30 mouse cellular contexts compared by ENCODE assay signal in the genomic region with DNA sequence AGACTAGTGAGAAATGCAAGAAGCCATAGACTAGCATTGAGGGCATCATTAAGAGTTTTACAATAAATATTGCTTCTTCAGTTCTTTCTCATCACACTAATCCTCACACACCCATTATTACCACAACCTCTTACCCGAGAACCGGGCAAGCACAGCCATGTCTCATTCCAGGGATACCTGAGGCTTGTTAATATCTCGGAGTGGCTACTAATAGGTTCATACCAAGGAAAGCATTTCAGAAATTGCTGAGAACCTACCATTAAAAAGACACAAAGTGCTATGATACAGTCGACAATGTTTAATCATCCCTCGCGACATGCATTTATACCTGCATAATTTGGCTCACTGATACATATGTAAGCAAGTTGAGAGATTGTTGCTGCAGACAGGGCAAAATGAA. TPM values are rescaled to one million over a fixed set of nuclear protein-coding genes. Genes with fewer than 3 reads are reported as not detected.
"Had no signal": no experiment of that assay in that cellular context is flagged by ENCODE, and none has a peak within 500 bp of the region (broad histone marks: within the 10 kb centered on the region; RNA-seq: fewer than 3 reads in every experiment).

No protein-coding gene starts in this region.

- H3K4me2 ChIP-seq: embryonic facial prominence, embryonic 12.5 days; embryonic facial prominence, embryonic 13.5 days; embryonic facial prominence, embryonic 15.5 days; forebrain, embryonic 12.5 days; forebrain, embryonic 13.5 days; forebrain, embryonic 15.5 days had no signal

- H3K4me3 ChIP-seq: embryonic facial prominence, embryonic 10.5 days; embryonic facial prominence, embryonic 12.5 days; embryonic facial prominence, embryonic 13.5 days; embryonic facial prominence, embryonic 15.5 days; erythroblast, embryonic 14.5 days; forebrain, embryonic 10.5 days; forebrain, embryonic 12.5 days; forebrain, embryonic 13.5 days; forebrain, embryonic 15.5 days; gastrocnemius, adult 2 months; heart, adult 2 months had no signal

- H3K9me3 ChIP-seq: embryonic facial prominence, embryonic 10.5 days; embryonic facial prominence, embryonic 12.5 days; embryonic facial prominence, embryonic 13.5 days; embryonic facial prominence, embryonic 15.5 days; forebrain, embryonic 10.5 days; forebrain, embryonic 12.5 days; forebrain, embryonic 13.5 days; forebrain, embryonic 15.5 days had no signal

- H3K27ac ChIP-seq: embryonic facial prominence, embryonic 10.5 days; embryonic facial prominence, embryonic 12.5 days; embryonic facial prominence, embryonic 13.5 days; embryonic facial prominence, embryonic 15.5 days; forebrain, embryonic 10.5 days; forebrain, embryonic 12.5 days; forebrain, embryonic 13.5 days; forebrain, embryonic 15.5 days; gastrocnemius, adult 2 months; heart, adult 2 months had no signal

- H3K27me3 ChIP-seq: embryonic facial prominence, embryonic 12.5 days; embryonic facial prominence, embryonic 13.5 days; embryonic facial prominence, embryonic 15.5 days; forebrain, embryonic 12.5 days; forebrain, embryonic 13.5 days; forebrain, embryonic 15.5 days had no signal

- H3K9ac ChIP-seq: embryonic facial prominence, embryonic 12.5 days; embryonic facial prominence, embryonic 13.5 days; embryonic facial prominence, embryonic 15.5 days; forebrain, embryonic 12.5 days; forebrain, embryonic 13.5 days; forebrain, embryonic 15.5 days; forebrain, postnatal 0 days had no signal

- ATAC-seq: forebrain, embryonic 13.5 days; forebrain, embryonic 14.5 days; forebrain, embryonic 15.5 days; forebrain, embryonic 16.5 days; forebrain, postnatal 0 days had no signal

- DNase-seq: cerebellum, adult 2 months; cerebellum, adult 8-10 months; cerebellum, adult 9-10 months; cerebellum, adult 9-11 months; cerebellum, postnatal 10 days; cerebellum, postnatal 14 days; cerebellum, postnatal 25 days; cerebellum, postnatal 36 days; embryo, embryonic 11 days; forebrain, postnatal 0 days; gastrocnemius, adult 2 months; gastrocnemius, postnatal 10 days; gastrocnemius, postnatal 14 days; gastrocnemius, postnatal 25 days; gastrocnemius, postnatal 36 days; heart, adult 18-20 months; heart, adult 2 months had no signal

- H3K36me3 ChIP-seq: embryonic facial prominence, embryonic 10.5 days; embryonic facial prominence, embryonic 12.5 days; embryonic facial prominence, embryonic 13.5 days; embryonic facial prominence, embryonic 15.5 days; forebrain, embryonic 10.5 days; forebrain, embryonic 12.5 days; forebrain, embryonic 15.5 days had no signal

- H3K4me1 ChIP-seq: embryonic facial prominence, embryonic 12.5 days; forebrain, embryonic 15.5 days had no signal

RNA-seq across cellular contexts. Expression of gene Gsta3, which starts 5.0 kb away (rescaled TPM):
- total RNA-seq: common myeloid progenitor, adult 5-6 weeks; forebrain, postnatal 0 days; gastrocnemius, postnatal 14 days had no signal
- polyA plus RNA-seq: embryonic facial prominence, embryonic 11.5 days had no signal

RNA-seq across cellular contexts. Expression of gene Tmem14a, which starts 17.0 kb away (rescaled TPM):
- polyA plus RNA-seq: erythroblast, embryonic 14.5 days had no signal
